Mouse (Mus musculus) gastrocnemius, postnatal 36 days (tissue): ENCODE measurements around the gene Tpp2. TPM values are rescaled to one million over a fixed set of nuclear protein-coding genes. Genes with fewer than 3 reads are reported as not detected.
A peak's percentile ranks its signal among the peaks of the same experiment; 100 is the strongest.
"Not testable (repeated sequence)": the region's sequence is repeated elsewhere in the genome, so short reads cannot be mapped to it uniquely, and the experiment has no call there.

ENCODE experiments used
- DNase-seq, 2 experiments: peaks; one replicate each; pipeline ENCODE4 v3.0.0; 2022
- intact Hi-C: fragments of 180-260 bp; cut with DNase I; formaldehyde crosslinking; loops from one replicate; pipeline ENCODE4 v1.15.1; 2025
- microRNA-seq, 2 experiments: library from miRNA; unstranded; fragments of <30 nt; microRNA quantifications; one replicate each; pipeline ENCODE4 v1.2.0; 2021
- total RNA-seq, 2 experiments: library from RNA; stranded (reverse); gene quantifications; 2 replicates each; pipeline ENCODE4 v1.2.3; 2021

The Tpp2 gene
- total RNA-seq, 2 experiments from 2014 or later, result 33.9 to 36.2 TPM

- DNase-seq, result no peak
- intact Hi-C loops, result no loop called here
Observed at GRCm38 (mm10) chr1:43996914-43997589, 63.6 kb downstream of the Tpp2 start.

GRCm38 (mm10) chr1:44004513-44004912 lies 71.1 kb downstream of the Tpp2 start:
- intact Hi-C loops, result loop anchor here (5.0 kb wide), 1 partner anchor 42 kb away; no protein-coding TSS in a partner anchor

GRCm38 (mm10) chr1:44015556-44015955 lies 82.1 kb downstream of the Tpp2 start:
- intact Hi-C loops, result no loop called here
- no peak for DNase-seq

More at GRCm38 (mm10) chr1:44004513-44004912, 71.1 kb downstream of the Tpp2 start:
- DNase-seq, result no peak

- no peak for DNase-seq
- intact Hi-C loops, result loop anchor here (1.0 kb wide), 1 partner anchor 21 kb away; no protein-coding TSS in a partner anchor
Observed at GRCm38 (mm10) chr1:44019934-44020333, 86.5 kb downstream of the Tpp2 start, which contains the start of gene Mettl21c. Gene Mettl21c, minus strand, starts transcription at chr1:44020034.

- DNase-seq, result no peak
- intact Hi-C loops, result no loop called here
Observed at GRCm38 (mm10) chr1:44022656-44023055, 89.2 kb downstream of the Tpp2 start.

GRCm38 (mm10) chr1:44027651-44028050 lies 94.2 kb downstream of the Tpp2 start:
- intact Hi-C loops, result no loop called here
- DNase-seq, result no peak

GRCm38 (mm10) chr1:44032213-44032612 lies 98.8 kb downstream of the Tpp2 start:
- intact Hi-C loops, result no loop called here
- DNase-seq, result no peak

GRCm38 (mm10) chr1:44032948-44033347 lies 99.5 kb downstream of the Tpp2 start:
- no peak for DNase-seq
- intact Hi-C loops, result no loop called here

GRCm38 (mm10) chr1:44041797-44042554 lies 108.5 kb downstream of the Tpp2 start:
- peak in 1 of 2 experiments; percentile 50 for DNase-seq
- intact Hi-C loops, result loop anchor here (1.0 to 5.0 kb wide), 2 partner anchors 23 to 140 kb away; no protein-coding TSS in a partner anchor

GRCm38 (mm10) chr1:44042555-44042915 lies 109.1 kb downstream of the Tpp2 start:
- intact Hi-C loops, result loop anchor here (5.0 kb wide), 1 partner anchor 140 kb away; no protein-coding TSS in a partner anchor
- no peak for DNase-seq

GRCm38 (mm10) chr1:44045689-44046088 lies 112.2 kb downstream of the Tpp2 start:
- DNase-seq, result not testable (repeated sequence)
- intact Hi-C loops, result loop anchor here (5.0 kb wide), 1 partner anchor 283 kb away; no protein-coding TSS in a partner anchor

- DNase-seq, result no peak
- intact Hi-C loops, result loop anchor here (5.0 kb wide), 1 partner anchor 284 kb away; no protein-coding TSS in a partner anchor
Observed at GRCm38 (mm10) chr1:44046556-44046955, 113.1 kb downstream of the Tpp2 start.

Small RNAs within 50 kb of the gene (microRNA-seq; reads per million reads assigned to microRNA genes)
- gene Gm24180, result 0 reads per million in 2 experiments

Other genes starting within 250 kb of the Tpp2 start
- 1 to 10 TPM; 6.4 to 8.4 TPM for gene 1500015O10Rik, start 203.0 kb upstream of the Tpp2 start, total RNA-seq
- 10 to 100 TPM; 10.2 to 10.4 TPM for gene Uxs1, start 105.8 kb upstream of the Tpp2 start, total RNA-seq
- 100 to 1,000 TPM; 109 to 134 TPM for gene Mettl21c, start 86.4 kb downstream of the Tpp2 start, total RNA-seq
- not detected for gene Gm8251, start 128.3 kb downstream of the Tpp2 start, total RNA-seq
- gene Tex30, start 168.8 kb downstream of the Tpp2 start, total RNA-seq, result 1 to 10 TPM; 3.4 to 4.7 TPM
- 1 to 10 TPM; 6.4 to 6.7 TPM for gene Kdelc1, start 185.2 kb downstream of the Tpp2 start, total RNA-seq
- gene Bivm, start 185.3 kb downstream of the Tpp2 start, total RNA-seq, result 1 to 10 TPM; 4.7 to 5.1 TPM
- 10 to 100 TPM; 13.5 to 15.7 TPM for gene Ercc5, start 214.1 kb downstream of the Tpp2 start, total RNA-seq